Mouse (Mus musculus) stomach, embryonic 16.5 days (tissue): ENCODE measurements around the gene Myo6. TPM values are rescaled to one million over a fixed set of nuclear protein-coding genes. Genes with fewer than 3 reads are reported as not detected.

Source experiments
- ATAC-seq: fragments of 200-750 bp; cut with Nextera tagmentation; 2 replicates; pipeline ENCODE4 v1.8.0; 2017; ENCODE audit warnings: moderate number of reproducible peaks, moderate TSS enrichment; ENCODE audit not compliant: insufficient read depth, low FRiP score
- H3K27ac ChIP-seq: fragments of 300-500 bp; sonication (generic); 2 replicates; pipeline ENCODE4 v1.5.1; 2014; ENCODE audit warnings: low read length
- H3K27me3 ChIP-seq: fragments of 300-500 bp; sonication (generic); 2 replicates; pipeline ENCODE4 v1.6.1; 2014; ENCODE audit warnings: low read length, control low read depth, mixed read lengths; ENCODE audit not compliant: control insufficient read depth, insufficient read depth
- H3K36me3 ChIP-seq: fragments of 300-500 bp; sonication (generic); 2 replicates; pipeline ENCODE4 v1.6.1; 2014; ENCODE audit warnings: low read length; ENCODE audit not compliant: control insufficient read depth, insufficient read depth
- H3K4me1 ChIP-seq: fragments of 300-500 bp; sonication (generic); 2 replicates; pipeline ENCODE4 v1.6.1; 2014; ENCODE audit warnings: low read length, control low read depth, mixed read lengths; ENCODE audit not compliant: control insufficient read depth, insufficient read depth
- H3K4me2 ChIP-seq: fragments of 300-500 bp; sonication (generic); 2 replicates; pipeline ENCODE4 v1.6.1; 2014; ENCODE audit warnings: low read depth, low read length, mixed read lengths
- H3K4me3 ChIP-seq: fragments of 300-500 bp; sonication (generic); replicated peaks from 2 replicates; pipeline ENCODE4 v1.5.1; 2014; ENCODE audit warnings: mild to moderate bottlenecking, low read length
- H3K9ac ChIP-seq: fragments of 300-500 bp; sonication (generic); 2 replicates; pipeline ENCODE4 v1.6.1; 2014; ENCODE audit warnings: low read length
- H3K9me3 ChIP-seq: fragments of 300-500 bp; sonication (generic); replicated peaks from 2 replicates; pipeline ENCODE4 v1.6.1; 2016; ENCODE audit warnings: low read length, control low read depth; ENCODE audit not compliant: control insufficient read depth
- WGBS: fragments of 180-500 bp; shearing (Covaris S2); extraction: QIAGEN DNeasy Blood & Tissue Kit; methylation state at CpG from one replicate; pipeline ENCODE4 v1.1.7; 2014; 5-methylcytosine and 5-hydroxymethylcytosine counted together
- polyA plus RNA-seq: library from polyadenylated mRNA; unstranded; fragments of >200 nt; fragmentation: Nextera tagmentation; extraction: Ambion mirVana; gene quantifications from 2 replicates; pipeline ENCODE4 v1.2.1, GENCODE M21; 2015

Gene Myo6
- polyA plus RNA-seq, 1 experiment from 2014 or later: 47.6 TPM

DNA sequence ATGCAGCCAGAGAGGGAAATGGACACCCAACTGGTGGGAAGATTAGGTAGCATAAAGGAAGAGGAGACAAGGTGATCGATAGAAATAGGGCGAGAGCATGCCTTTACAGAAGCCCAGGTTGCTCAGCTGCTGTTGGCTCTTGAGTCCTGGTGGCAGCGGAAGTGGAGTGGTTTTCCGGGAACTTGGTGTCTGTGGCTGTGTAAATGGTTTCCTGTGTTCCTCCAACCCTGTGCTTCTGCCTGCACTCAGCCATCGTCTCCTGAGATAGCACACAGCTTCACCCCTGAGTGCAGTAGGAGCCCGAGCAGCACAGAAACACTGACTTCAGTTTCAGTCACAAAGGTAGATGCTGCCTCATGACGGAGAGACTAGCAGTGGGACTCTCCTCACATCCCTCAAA is 101.7 kb downstream of the Myo6 start:
- Histone ChIP-seq H3K4me1 (peaks cover 3% of the 10 kb centered on the region; the same call in 1 of the 2 replicates), H3K27ac (no peak overlapping the region), H3K9ac (no peak overlapping the region), H3K36me3 (peaks cover 8% of the 10 kb centered on the region; the same call in 1 of the 2 replicates), H3K9me3 (no peaks in the 10 kb centered on the region), H3K4me3 (no peak overlapping the region), H3K4me2 (no peak overlapping the region), H3K27me3 (no peaks in the 10 kb centered on the region)
- no peak for ATAC-seq
- 80% methylated on average over 7 of the region's 7 CpGs for WGBS

DNA sequence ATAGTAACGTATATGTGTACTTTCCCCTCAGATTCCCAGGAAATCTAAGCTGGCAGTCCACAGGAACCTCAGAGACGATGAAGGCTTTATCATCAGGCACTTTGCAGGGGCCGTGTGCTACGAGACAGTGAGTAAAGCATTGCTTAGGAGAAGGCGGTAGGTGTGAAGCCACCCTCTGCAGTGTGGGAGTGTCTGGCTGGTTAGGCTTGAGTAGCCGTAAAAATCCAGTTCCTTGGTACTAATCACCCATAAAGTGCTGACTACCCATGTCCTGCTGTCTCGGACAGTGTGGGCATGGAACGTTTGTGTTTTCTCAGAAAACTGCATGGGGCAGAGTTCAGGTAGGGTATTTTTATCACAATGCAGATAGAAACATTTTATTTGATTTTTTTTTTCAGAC is 104.8 kb downstream of the Myo6 start:
- no peak overlapping the region for H3K9ac ChIP-seq
- H3K27ac ChIP-seq: no peak overlapping the region
- no peaks in the 10 kb centered on the region; the same call in 1 of the 2 replicates for H3K4me1 ChIP-seq
- ATAC-seq: no peak
- 63% methylated on average over 8 of the region's 8 CpGs for WGBS
- no peak overlapping the region for H3K4me2 ChIP-seq
- no peak overlapping the region for H3K4me3 ChIP-seq
- no peaks in the 10 kb centered on the region for H3K9me3 ChIP-seq
- no peaks in the 10 kb centered on the region for H3K27me3 ChIP-seq
- peaks cover 5% of the 10 kb centered on the region; the same call in 1 of the 2 replicates for H3K36me3 ChIP-seq

DNA sequence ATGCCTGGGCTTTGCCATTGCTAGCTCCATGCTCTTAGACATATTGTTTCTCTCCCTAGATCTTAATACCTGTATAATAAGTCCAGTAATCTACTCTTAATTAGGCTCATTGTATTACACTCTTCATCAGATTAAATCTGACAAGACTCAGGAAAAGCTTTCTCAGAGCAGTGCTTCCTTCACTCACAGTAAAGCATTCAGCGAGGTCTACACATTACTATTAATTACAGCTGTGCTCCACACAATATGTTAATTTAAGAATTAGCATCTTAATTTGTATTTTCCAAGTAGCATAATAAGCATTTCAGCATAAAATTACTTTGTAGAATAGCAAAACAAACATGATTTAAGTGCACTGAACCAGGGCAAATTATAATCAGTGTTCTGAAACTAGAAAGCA is 108.1 kb downstream of the Myo6 start:
- H3K9ac ChIP-seq: no peak overlapping the region
- no peak overlapping the region for H3K27ac ChIP-seq
- H3K4me1 ChIP-seq: peaks cover 2% of the 10 kb centered on the region; the same call in 1 of the 2 replicates
- H3K9me3 ChIP-seq: no peaks in the 10 kb centered on the region
- H3K36me3 ChIP-seq: peaks cover 15% of the 10 kb centered on the region; the same call in 1 of the 2 replicates
- no peak for ATAC-seq
- no peak overlapping the region for H3K4me3 ChIP-seq
- H3K4me2 ChIP-seq: no peak overlapping the region
- H3K27me3 ChIP-seq: no peaks in the 10 kb centered on the region
- 96% methylated on average over 1 of the region's 1 CpGs for WGBS

DNA sequence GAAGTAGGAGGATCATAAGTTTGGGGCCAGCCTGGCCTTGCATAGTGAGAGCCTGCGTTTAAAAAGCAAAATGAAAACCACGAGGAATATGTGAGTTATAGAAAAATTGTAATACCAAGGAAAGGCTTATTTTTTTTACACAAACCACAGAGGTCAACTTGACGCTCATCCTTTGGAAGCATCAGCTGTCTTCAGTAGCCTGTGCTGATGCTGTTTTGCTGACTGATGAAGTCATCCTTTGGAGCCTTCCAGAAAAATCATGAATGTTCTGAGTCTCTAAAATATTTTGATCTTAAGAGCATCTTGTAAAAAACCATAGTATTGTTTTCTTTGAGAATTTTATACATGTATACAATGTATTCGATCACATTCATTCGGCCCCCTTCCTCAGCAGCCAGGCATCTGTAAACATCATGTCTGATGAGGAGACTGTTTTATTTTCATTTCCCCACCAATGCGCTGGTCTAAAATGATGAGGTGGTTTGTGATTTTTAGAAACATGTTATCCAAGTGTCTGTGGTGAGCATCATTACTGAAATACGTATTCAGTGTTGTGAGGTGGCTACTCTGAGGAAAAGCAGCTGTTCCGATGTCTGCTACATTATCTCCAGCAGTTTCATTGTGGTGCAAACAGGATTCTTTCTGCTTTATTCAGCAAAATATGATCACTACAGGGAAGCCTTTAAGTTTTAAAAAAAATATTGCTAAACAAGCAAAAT is 110.4 kb downstream of the Myo6 start:
- ATAC-seq: no peak

DNA sequence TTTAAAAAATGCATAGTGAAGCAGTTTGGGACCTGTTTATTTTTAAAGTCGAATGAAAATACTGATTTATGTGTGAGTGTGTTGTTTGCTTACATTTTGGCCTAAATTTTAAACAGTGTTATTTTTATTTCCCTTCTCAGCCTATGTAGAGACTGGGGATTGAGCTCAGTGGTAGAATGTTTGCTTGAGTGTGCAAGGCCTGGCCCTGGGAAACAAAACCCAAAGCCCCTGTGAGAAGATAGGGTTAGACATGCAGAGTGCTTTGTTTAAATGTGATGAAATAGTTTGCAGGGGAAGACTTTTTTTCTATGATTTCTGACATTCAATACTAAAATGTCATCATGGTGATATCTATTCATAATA is 110.9 kb downstream of the Myo6 start:
- H3K9me3 ChIP-seq: no peaks in the 10 kb centered on the region
- ATAC-seq: no peak

More for the DNA sequence above, 110.4 kb downstream of the Myo6 start:
- 64% methylated on average over 8 of the region's 8 CpGs for WGBS
- Histone ChIP-seq H3K27me3 (no peaks in the 10 kb centered on the region), H3K4me2 (no peak overlapping the region), H3K27ac (no peak overlapping the region; the same call in 1 of the 2 replicates), H3K4me3 (no peak overlapping the region), H3K36me3 (peaks cover 13% of the 10 kb centered on the region; the same call in 1 of the 2 replicates), H3K9me3 (no peaks in the 10 kb centered on the region), H3K9ac (no peak overlapping the region), H3K4me1 (peaks cover 2% of the 10 kb centered on the region; the same call in 1 of the 2 replicates)

DNA sequence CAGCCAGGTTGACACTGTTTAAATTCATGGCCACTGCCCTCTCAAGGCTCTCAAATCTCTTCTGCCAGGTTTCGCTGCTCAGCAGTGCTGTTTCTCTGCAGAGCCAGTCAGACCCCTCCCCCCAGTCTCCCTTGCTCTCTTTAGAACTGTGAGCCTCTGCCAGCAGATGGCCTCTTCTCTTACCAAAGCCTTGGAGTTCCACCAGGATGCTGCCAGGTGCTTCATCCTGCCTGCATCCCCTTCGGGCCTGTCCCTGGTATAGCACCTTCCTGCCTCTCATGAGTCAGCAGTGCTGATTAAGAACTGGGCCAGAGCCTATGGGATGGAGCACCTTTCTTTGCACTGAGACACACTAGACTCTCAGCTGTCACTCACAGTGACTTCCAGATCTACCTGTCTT is 112.3 kb downstream of the Myo6 start:
- peaks cover 2% of the 10 kb centered on the region; the same call in 1 of the 2 replicates for H3K4me1 ChIP-seq
- 50% methylated on average over 2 of the region's 2 CpGs for WGBS
- no peaks in the 10 kb centered on the region for H3K9me3 ChIP-seq
- no peaks in the 10 kb centered on the region for H3K27me3 ChIP-seq
- no peak overlapping the region for H3K27ac ChIP-seq
- H3K9ac ChIP-seq: no peak overlapping the region
- H3K4me3 ChIP-seq: no peak overlapping the region
- H3K36me3 ChIP-seq: peaks cover 16% of the 10 kb centered on the region; the same call in 1 of the 2 replicates
- ATAC-seq: no peak
- H3K4me2 ChIP-seq: no peak overlapping the region

More for the DNA sequence above, 110.9 kb downstream of the Myo6 start:
- no peaks in the 10 kb centered on the region for H3K27me3 ChIP-seq
- peaks cover 2% of the 10 kb centered on the region; the same call in 1 of the 2 replicates for H3K4me1 ChIP-seq
- peaks cover 13% of the 10 kb centered on the region; the same call in 1 of the 2 replicates for H3K36me3 ChIP-seq
- H3K4me3 ChIP-seq: no peak overlapping the region
- H3K4me2 ChIP-seq: no peak overlapping the region
- WGBS: 61% methylated on average over 1 of the region's 1 CpGs
- H3K9ac ChIP-seq: no peak overlapping the region
- no peak overlapping the region for H3K27ac ChIP-seq

DNA sequence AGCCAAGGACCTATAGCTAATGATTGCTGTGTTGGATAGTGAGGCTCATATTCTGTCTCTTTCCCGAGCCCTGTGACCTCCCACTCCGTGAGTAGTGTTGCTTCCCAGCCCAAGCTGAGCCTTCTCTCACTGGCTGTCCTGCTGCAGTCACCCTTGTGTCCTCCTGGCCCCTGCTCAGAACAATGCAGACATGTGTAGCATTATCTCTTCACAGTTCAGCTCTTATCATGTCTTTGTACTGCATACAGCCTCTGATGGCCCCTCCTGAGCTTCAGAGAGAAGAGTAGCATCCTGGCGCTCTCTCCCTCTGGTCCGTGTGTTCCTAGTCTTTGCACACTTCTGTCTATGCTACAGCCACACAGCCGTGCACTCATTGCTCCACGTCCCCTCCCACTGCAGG is 112.9 kb downstream of the Myo6 start:
- Histone ChIP-seq H3K36me3 (peaks cover 20% of the 10 kb centered on the region; the same call in 1 of the 2 replicates), H3K4me1 (peaks cover 2% of the 10 kb centered on the region; the same call in 1 of the 2 replicates), H3K9me3 (no peaks in the 10 kb centered on the region), H3K27ac (no peak overlapping the region), H3K9ac (no peak overlapping the region), H3K4me2 (no peak overlapping the region), H3K4me3 (no peak overlapping the region), H3K27me3 (no peaks in the 10 kb centered on the region)
- no peak for ATAC-seq
- WGBS: 87% methylated on average over 6 of the region's 6 CpGs

DNA sequence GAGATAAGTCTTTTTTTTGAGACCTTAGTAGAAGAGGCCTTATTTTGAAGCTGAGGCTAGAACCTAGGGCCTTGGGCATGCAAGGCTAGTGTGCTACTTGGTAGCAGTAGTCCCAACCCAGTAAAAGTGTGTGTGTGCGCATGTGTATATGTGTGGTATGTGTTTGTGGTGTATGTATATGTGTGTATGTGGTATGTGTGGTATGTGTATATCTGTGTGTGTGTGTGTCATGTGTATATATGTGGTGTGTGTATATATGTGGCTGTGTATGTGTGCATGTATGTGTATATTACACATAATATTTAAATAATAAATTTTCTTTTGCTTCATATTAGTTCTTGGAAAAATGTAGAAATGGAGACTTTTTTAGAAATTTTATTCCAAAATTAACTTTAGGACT is 115.9 kb downstream of the Myo6 start:
- no peak overlapping the region for H3K27ac ChIP-seq
- ATAC-seq: no peak
- no peak overlapping the region for H3K9ac ChIP-seq
- peaks cover 33% of the 10 kb centered on the region for H3K36me3 ChIP-seq
- H3K4me1 ChIP-seq: no peaks in the 10 kb centered on the region
- 94% methylated on average over 1 of the region's 1 CpGs for WGBS
- no peak overlapping the region for H3K4me2 ChIP-seq
- H3K27me3 ChIP-seq: no peaks in the 10 kb centered on the region
- no peak overlapping the region for H3K4me3 ChIP-seq
- peaks cover 3% of the 10 kb centered on the region; the same call in 1 of the 2 replicates for H3K9me3 ChIP-seq

DNA sequence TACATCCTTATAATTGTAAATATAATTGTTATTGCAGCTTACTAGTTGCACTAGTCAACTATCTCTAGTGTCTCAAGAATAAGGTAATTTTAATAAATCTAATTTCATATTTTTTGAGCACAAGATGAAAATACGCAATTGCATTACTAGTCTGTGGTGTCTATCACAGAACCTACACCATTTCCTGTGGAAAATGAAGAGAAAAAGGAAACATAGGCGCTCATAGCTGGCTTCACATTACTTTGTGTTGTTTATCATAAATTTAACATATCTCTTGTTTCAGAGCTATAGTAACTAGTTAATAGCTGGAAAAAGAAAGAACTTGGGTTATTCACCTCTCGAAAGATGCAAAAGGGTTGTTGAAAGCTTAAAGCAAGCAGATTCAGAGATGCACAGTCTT is 117.6 kb downstream of the Myo6 start:
- no peak for ATAC-seq
- H3K27me3 ChIP-seq: no peaks in the 10 kb centered on the region
- H3K36me3 ChIP-seq: peaks cover 23% of the 10 kb centered on the region
- H3K9me3 ChIP-seq: peaks cover 3% of the 10 kb centered on the region; the same call in 1 of the 2 replicates
- H3K4me1 ChIP-seq: no peaks in the 10 kb centered on the region
- no peak overlapping the region for H3K4me3 ChIP-seq
- H3K4me2 ChIP-seq: no peak overlapping the region
- 93% methylated on average over 3 of the region's 3 CpGs for WGBS
- H3K27ac ChIP-seq: no peak overlapping the region
- H3K9ac ChIP-seq: no peak overlapping the region
